Mouse (Mus musculus) adrenal gland, postnatal 25 days (tissue): Measurements from ENCODE around the gene Ctbs. TPM values are rescaled to one million over a fixed set of nuclear protein-coding genes. Genes with fewer than 3 reads are reported as not detected.

Experiments
- DNase-seq: peaks from one replicate; pipeline ENCODE4 v3.0.0; 2021; ENCODE audit warnings: mixed read lengths
- total RNA-seq: library from RNA; stranded (reverse); gene quantifications from 2 replicates; pipeline ENCODE4 v1.2.3, GENCODE M21; 2021

The Ctbs gene
- total RNA-seq, 1 experiment from 2014 or later = 16.2 TPM

GRCm38 (mm10) chr3:146433681-146434350, 15.8 kb upstream of the Ctbs start:
- DNase-seq = no peak

GRCm38 (mm10) chr3:146434686-146435085, 14.9 kb upstream of the Ctbs start:
- DNase-seq = no peak

DNA sequence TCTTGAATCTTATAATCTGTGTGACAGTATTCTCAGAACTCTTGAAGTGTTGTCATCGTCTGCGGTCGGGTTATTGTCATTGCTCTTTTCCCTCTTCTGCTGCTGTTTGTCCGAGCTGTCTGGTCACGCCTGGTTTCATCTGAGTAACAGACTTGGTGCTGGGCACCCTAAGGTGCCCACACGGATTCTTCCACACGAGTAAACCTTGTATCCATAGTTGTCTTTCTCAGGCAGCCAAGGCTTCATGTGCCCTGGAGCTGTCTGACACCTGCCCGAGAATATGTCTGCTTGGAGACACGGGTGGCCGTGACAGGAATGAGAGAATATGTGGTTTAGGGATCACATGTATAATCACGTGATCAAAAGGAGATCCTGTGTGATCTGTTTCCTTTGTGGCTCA, 14.1 kb upstream of the Ctbs start:
- DNase-seq = no peak

DNA sequence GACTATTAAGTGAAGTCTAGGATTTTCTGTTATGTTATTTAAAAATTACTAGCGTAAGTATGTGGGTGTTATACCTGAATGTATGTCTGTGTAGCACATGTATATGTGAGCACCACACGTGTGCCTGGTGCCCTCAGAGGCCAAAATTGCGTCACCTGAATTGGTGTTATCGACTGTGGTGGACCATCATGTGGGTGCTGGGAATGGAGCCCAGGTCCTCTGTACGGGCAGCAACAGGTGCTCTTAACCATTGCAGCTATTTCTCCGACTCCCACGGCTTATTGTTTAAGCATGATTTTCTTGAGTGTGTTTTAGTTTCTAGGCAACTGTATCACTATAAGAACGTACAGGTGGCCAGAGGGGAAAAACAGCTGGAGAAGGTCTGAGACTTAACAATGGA, 13.5 kb upstream of the Ctbs start:
- no peak for DNase-seq

DNA sequence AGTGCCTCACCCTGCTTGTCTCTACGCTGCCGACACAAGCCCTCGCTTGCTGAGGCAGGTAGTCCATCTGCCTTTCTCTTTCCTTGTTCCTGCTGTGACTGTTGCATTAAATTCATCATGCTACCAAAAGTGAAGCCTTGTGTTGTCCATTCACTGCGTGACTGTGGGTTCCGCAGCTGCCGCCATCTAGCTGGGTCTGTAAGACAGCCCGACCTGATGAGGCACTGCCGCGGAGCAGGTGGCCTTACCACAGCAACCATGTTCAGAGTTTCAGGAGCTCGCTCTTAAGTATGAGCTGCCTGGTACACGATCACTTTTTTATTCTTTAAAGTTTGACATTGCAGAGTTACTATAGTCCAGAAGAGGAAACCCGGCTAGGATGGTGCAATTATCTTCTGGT, 9.6 kb upstream of the Ctbs start:
- DNase-seq = no peak

- no peak for DNase-seq
Observed at GRCm38 (mm10) chr3:146440422-146440821, 9.2 kb upstream of the Ctbs start.

GRCm38 (mm10) chr3:146442484-146442883, 7.1 kb upstream of the Ctbs start:
- DNase-seq = no peak

GRCm38 (mm10) chr3:146442936-146443335, 6.7 kb upstream of the Ctbs start:
- no peak for DNase-seq

GRCm38 (mm10) chr3:146443380-146443779, 6.2 kb upstream of the Ctbs start:
- no peak for DNase-seq

GRCm38 (mm10) chr3:146444880-146445279, 4.7 kb upstream of the Ctbs start:
- DNase-seq = no peak

- no peak for DNase-seq
Observed at GRCm38 (mm10) chr3:146447156-146447555, 2.4 kb upstream of the Ctbs start.

DNA sequence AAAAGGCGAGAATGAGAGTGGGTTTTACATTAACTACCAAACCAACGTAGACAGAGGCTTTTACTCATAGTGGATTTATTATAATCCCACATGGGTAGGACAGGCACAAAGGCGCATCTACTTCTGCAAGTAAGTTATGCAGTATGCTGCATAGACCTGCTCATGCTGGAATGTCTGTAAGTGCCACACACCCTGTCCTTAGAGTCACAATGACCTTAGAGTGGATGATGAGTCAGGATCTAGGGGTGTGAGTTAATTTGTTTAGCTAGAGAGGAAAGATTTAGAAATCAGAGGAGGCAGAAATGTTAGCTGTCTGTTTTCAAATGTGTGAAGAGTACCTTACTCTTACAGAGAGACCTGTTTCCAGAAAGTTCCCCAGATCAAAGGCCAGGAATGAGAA, 2.0 kb upstream of the Ctbs start:
- DNase-seq = no peak

DNA sequence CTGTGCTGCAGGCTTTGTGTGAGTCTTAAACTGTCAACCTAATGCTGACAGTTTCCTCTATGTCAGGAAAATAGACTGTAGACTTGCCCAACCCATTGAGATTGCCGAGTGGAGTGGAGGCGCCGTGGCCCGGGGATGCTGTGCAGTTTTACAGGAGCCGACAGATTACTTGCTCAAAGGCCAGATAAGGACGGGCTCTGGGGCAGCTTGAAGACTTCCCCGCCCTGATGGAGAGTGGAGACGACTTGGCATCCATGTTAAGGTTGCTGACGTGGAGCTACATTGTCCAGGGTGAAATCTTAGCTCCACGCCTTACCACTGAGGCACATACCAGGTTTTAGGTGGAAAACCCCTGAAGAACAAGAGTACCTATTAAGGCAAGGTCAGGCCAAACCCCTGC, 1.2 kb upstream of the Ctbs start:
- no peak for DNase-seq

- DNase-seq = no peak
Observed at GRCm38 (mm10) chr3:146448969-146449368, 626 bp upstream of the Ctbs start.

GRCm38 (mm10) chr3:146450371-146450841, 811 bp downstream of the Ctbs start:
- peak; percentile 93 for DNase-seq

DNA sequence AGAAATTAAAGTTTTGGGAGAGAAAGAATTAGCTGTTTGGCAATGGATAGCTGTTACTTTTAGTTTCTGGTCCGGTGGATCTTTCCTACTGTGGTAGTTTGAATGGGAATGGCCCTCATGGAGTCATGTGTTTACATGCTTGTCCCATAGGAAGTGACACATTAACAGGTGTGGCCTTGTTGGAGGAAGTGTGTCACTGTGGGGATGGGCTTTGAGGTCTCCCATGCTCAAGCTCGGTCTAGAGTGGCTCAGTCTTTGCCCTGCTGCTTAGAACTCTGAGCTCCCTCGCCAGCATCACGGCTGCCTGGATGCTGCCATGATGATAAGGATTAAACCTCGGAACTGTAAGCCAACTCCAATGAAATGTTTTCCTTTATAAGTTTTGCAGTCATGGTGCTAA, 1.8 kb downstream of the Ctbs start:
- DNase-seq = no peak

- no peak for DNase-seq
Observed at GRCm38 (mm10) chr3:146462939-146463338, 13.3 kb downstream of the Ctbs start.

DNA sequence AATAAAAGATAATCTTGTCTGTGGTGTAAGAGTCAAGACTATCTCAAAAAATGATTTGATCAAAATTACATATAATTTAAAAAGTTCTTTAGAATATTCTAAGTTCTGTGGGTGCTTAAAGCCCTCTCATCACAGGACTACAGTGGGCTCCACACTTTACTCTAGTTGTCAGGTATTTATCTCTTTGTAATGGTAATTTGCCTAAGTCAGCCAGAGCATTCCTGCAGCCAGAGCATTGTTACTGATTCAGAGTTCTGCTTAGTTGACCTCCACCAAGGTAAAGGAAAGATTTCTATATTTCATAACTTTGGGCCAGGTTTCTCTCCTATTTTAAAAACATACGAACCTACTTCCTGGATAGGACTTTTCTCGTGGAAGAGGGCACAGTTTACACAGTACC, 19.6 kb downstream of the Ctbs start:
- no peak for DNase-seq

DNA sequence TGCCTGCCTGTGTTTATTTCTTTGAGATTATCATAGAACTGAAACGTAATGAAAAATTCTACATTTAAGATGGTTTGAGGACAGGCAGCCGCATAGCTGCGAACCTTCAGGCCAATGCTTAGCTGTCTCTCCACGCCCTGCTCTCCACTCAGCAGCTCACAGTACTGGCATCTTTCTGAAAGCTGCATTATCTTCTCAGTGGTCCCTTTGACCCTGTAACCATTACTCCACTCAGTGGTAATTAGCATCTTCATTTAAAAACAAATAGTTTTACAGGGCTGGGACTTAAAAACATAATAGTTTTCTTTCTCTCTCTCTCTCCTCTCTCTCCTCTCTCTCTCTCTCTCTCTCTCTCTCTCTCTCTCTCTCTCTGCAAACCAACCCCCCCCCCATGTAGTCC, 23.1 kb downstream of the Ctbs start:
- no peak for DNase-seq

- no peak for DNase-seq
Observed at GRCm38 (mm10) chr3:146473741-146474140, 24.1 kb downstream of the Ctbs start.

- DNase-seq = no peak
Observed at GRCm38 (mm10) chr3:146474428-146474827, 24.8 kb downstream of the Ctbs start.

DNA sequence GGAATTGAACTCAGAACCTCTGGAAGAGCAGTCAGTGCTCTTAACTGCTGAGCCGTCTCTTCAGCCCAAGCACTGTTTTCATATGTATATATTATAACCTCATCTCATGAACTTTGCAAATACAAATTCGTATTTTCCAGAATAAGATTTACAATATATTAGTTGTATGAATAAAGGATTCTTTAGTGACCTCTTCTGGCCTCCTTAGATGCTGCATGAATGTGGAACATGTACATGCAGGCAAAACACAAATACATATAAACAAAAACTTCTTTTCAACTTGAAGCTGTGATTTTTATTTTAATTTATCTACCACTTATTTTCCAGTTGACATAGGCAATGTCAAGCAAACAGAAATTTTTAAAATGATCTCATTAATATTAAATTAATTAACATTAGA, 32.4 kb downstream of the Ctbs start:
- no peak for DNase-seq

- DNase-seq = no peak
Observed at GRCm38 (mm10) chr3:146486464-146486863, 36.9 kb downstream of the Ctbs start.

DNA sequence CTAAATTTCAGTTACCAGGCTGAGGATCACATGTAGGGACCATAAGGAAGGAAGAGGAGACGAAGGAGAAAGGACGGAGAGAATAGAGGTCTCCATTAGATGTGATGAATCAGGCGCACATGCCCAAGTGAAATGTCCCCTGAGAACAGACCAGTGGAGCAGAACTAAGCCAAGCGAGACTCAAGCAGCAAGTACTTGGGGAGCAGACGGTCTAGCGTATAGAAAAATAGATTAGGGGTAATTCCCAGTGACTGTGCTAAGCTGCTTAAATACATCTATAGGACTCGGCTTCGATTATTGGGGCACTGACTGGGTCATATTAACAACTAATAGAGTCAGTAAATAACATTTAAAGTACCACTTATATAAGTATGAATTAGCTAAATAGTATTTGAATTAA, 45.3 kb downstream of the Ctbs start:
- DNase-seq = no peak

GRCm38 (mm10) chr3:146498989-146499388, 49.4 kb downstream of the Ctbs start:
- DNase-seq = no peak
